Mouse (Mus musculus) layer of hippocampus, adult 18-20 months (tissue): Measurements from ENCODE around the gene Rffl. TPM values are rescaled to one million over a fixed set of nuclear protein-coding genes. Genes with fewer than 3 reads are reported as not detected.
A peak's percentile ranks its signal among the peaks of the same experiment; 100 is the strongest.

Experiments used
- DNase-seq, 2 experiments: peaks; one replicate each; pipeline ENCODE4 v3.0.0; 2022; ENCODE audit warnings: low spot score in 2 of 2
- total RNA-seq, 2 experiments: library from RNA; stranded (reverse); gene quantifications; 2 replicates each; pipeline ENCODE4 v1.2.3; 2021

Gene Rffl
- total RNA-seq, 2 experiments from 2014 or later: 9.7 to 12.0 TPM

GRCm38 (mm10) chr11:82780983-82781903, 89.8 kb downstream of the Rffl start, which contains the start of gene Lig3:
Gene Lig3, plus strand, starts transcription at chr11:82781108.
- peak; percentile 88 to 96 for DNase-seq

- DNase-seq: no peak
These were observed 90.9 kb downstream of the Rffl start for GRCm38 (mm10) chr11:82780134-82780533.

GRCm38 (mm10) chr11:82764438-82764924, 106.5 kb downstream of the Rffl start:
- DNase-seq: no peak

- peak; percentile 85 to 96 for DNase-seq
These were observed 107.1 kb downstream of the Rffl start, which contains the start of the genes Cct6b and Zfp830 for GRCm38 (mm10) chr11:82763742-82764437. Gene Cct6b, minus strand, starts transcription at chr11:82764321. Gene Zfp830, plus strand, starts transcription at chr11:82764345.

- DNase-seq: no peak
These were observed 107.7 kb downstream of the Rffl start for GRCm38 (mm10) chr11:82763261-82763660.

DNA sequence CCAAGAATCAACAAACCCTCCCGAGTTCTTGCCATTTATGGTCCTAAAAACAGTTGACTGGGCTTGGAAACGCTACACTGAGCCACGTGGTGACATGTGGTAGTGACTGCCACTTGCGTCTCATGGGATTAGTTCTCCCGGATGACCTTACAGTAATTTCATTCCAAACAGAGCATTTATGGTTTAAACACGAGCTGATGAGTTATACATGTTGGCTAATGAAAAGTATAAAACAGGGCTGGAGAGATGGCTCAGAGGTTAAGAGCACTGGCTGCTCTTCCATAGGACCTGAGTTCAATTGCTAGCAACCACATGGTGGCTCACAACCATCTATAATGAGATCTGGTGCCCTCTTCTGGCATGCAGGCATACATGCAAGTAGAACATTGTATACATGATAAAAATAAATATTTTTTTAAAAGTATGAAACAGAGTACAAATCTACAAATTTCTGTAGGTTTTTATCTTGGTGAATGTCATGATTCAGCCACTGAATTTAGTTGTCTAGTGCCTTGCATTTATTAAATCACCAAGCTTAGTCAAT, 108.7 kb downstream of the Rffl start:
- DNase-seq: no peak

- DNase-seq: no peak
These were observed 115.1 kb downstream of the Rffl start for GRCm38 (mm10) chr11:82755919-82756318.

Other genes with a start within 250 kb of the Rffl start
- gene Cct6b, start 106.9 kb downstream of the Rffl start, total RNA-seq: under 1 TPM; 0.28 to 0.47 TPM
- gene Zfp830, start 106.9 kb downstream of the Rffl start, total RNA-seq: 10 to 100 TPM; 15.2 to 18.2 TPM
- gene Lig3, start 90.1 kb downstream of the Rffl start, total RNA-seq: 10 to 100 TPM; 20.7 to 22.4 TPM
- gene Rad51d, start 19.4 kb upstream of the Rffl start, total RNA-seq: 10 to 100 TPM; 14.7 to 18.0 TPM
- gene Fndc8, start 20.9 kb upstream of the Rffl start, total RNA-seq: not detected
- gene Nle1, start 37.2 kb upstream of the Rffl start, total RNA-seq: 10 to 100 TPM; 33.6 to 37.6 TPM
- 1 to 10 TPM in 1 of 2 experiments, under 1 TPM in 1; 0.79 to 1.1 TPM for gene Unc45b, start 39.3 kb upstream of the Rffl start, total RNA-seq
- gene Slfn5, start 80.1 kb upstream of the Rffl start, total RNA-seq: 1 to 10 TPM; 2.9 to 3.4 TPM
- under 1 TPM; 0.10 to 0.36 TPM for gene Slfn9, start 120.6 kb upstream of the Rffl start, total RNA-seq
- under 1 TPM; 0.32 to 0.46 TPM for gene Slfn8, start 149.6 kb upstream of the Rffl start, total RNA-seq
- 1 to 10 TPM in 1 of 2 experiments, under 1 TPM in 1; 0.62 to 1.1 TPM for gene Slfn2, start 193.9 kb upstream of the Rffl start, total RNA-seq
- gene Slfn1, start 245.6 kb upstream of the Rffl start, total RNA-seq: not detected